Mouse (Mus musculus) cerebellum, adult 2 months (tissue): ENCODE measurements around the gene Dot1l.

Experiments
- CTCF ChIP-seq: fragments of 200-500 bp; IDR thresholded peaks from 2 replicates; pipeline ENCODE4 v1.5.1; 2011; ENCODE audit warnings: low read depth, mild to moderate bottlenecking, control low read depth, low read length, moderate library complexity, borderline replicate concordance; ENCODE audit not compliant: insufficient read depth
- POLR2A ChIP-seq: fragments of 200-500 bp; IDR thresholded peaks from 2 replicates; pipeline ENCODE4 v1.6.1; 2011; ENCODE audit warnings: low read length, control low read depth, borderline replicate concordance; ENCODE audit not compliant: insufficient read depth

DNA sequence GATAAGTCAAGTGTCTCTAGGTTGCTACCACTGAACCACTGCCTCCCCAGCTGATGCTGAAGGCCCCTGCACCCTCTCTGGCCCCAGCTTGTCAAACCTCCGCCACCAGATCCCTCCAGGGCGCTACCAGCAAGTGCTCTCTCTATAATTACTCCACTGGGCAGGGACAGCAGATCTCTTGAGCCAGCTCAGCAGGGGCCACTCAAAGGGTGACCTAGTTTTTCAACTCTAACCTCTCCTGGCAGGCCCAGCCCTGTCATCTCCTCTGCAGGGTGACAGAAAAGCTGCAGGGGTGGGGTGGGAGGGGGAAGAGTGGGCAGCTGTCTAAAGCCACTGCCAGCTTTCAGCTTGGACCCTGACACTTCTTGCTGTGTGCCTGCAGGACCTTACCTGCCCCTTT lies 82.8 kb downstream of the Dot1l start:
- no peak for TF ChIP-seq CTCF
- TF ChIP-seq POLR2A: no peak
